Mouse (Mus musculus) frontal cortex, postnatal 25 days (tissue): ENCODE results near the gene Zfp652.

Source experiments
- DNase-seq, 2 experiments: peaks; one replicate each; pipeline ENCODE4 v3.0.0; 2022; ENCODE audit warnings: low spot score in 2 of 2

Gene Zfp652

GRCm38 (mm10) chr11:95809603-95810002, 97.1 kb downstream of the Zfp652 start:
- DNase-seq, result no peak

GRCm38 (mm10) chr11:95810828-95811227, 98.4 kb downstream of the Zfp652 start:
- no peak for DNase-seq

DNA sequence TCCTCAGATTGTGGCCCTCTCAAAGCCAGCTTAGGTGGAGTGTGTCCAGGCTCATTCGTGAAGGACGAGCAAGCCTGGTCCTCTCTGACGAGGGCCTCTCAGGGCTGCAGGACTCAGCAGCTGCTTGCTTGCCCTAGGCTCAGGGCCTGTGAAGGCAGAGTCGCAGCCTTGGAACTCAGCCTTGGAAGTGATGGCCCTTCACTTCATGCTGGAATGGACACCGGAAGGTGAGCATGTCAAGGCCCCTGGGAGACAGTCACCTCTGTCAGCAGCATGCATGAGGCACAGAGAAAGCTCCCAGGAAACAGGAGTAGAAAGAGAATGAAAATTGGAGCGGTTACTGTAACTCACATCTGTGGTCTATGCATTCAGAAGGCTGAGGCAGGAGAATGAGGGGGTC, 99.3 kb downstream of the Zfp652 start:
- DNase-seq, result no peak

- no peak for DNase-seq
These were observed 99.8 kb downstream of the Zfp652 start for GRCm38 (mm10) chr11:95812224-95812623.

- no peak for DNase-seq
These were observed 101.6 kb downstream of the Zfp652 start for GRCm38 (mm10) chr11:95814101-95814500.

GRCm38 (mm10) chr11:95814857-95815256, 102.4 kb downstream of the Zfp652 start:
- DNase-seq, result no peak

DNA sequence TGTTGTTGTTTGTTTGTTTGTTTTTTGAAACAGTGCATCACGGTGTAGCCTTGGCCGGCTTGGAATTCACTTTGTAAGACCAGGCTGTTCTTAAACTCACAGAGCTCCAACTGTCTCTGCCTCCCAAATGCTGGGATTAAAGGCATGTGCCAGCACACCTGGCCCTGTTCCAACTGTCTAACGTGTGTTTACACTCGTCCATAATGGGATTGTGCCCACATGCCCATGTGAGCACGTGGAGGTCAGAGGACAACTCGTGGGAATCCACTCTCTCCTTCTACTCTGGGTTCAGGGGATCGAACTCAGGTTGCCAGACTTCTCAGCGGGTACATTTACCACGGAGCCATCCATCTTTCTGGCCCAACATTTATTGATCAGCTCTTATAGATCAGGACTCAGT, 102.9 kb downstream of the Zfp652 start:
- DNase-seq, result no peak

DNA sequence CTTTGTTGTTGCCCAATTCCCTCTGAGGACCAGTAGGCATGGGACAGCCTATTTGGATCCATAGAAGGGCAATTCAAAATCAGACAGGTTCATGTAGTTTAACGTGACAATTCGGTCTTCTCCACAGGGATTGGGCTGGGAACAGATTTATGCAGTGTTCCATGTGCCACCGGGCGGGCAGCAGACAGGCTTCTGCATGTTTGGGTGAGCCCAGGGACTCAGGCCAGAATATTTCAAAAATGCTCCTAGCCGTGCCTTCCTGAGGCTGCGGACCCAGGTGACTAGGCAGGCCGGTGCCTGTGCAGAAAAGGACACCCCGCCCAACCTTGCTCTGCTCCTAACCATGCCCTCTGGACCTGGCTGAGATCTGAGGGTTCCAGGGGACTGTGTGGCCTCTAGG, 106.7 kb downstream of the Zfp652 start:
- no peak for DNase-seq

- DNase-seq, result no peak
These were observed 109.0 kb downstream of the Zfp652 start for GRCm38 (mm10) chr11:95821511-95821910.

DNA sequence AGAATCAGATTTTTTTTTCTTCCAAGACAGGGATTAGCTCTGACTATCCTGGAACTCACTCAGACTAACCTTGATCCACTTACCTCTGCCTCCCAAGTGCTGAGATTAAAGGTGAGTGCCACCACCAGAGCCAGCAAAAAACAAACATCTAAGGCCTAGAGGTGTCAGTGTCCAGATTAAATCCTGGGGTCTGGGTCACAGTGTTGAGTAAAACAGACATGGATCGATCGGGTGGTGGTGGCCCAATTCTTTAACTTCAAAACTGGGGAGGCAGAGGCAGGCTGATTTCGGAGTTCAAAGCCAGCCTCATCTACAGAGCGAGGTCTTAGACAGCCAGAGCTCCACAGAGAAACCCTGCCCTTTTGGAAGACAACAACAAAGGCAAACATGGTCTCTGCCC, 110.0 kb downstream of the Zfp652 start:
- no peak for DNase-seq

GRCm38 (mm10) chr11:95824071-95824876, 111.8 kb downstream of the Zfp652 start, which contains the start of gene Phospho1:
Gene Phospho1, plus strand, starts transcription at chr11:95824499.
- DNase-seq, result peak; percentile 62 to 78

DNA sequence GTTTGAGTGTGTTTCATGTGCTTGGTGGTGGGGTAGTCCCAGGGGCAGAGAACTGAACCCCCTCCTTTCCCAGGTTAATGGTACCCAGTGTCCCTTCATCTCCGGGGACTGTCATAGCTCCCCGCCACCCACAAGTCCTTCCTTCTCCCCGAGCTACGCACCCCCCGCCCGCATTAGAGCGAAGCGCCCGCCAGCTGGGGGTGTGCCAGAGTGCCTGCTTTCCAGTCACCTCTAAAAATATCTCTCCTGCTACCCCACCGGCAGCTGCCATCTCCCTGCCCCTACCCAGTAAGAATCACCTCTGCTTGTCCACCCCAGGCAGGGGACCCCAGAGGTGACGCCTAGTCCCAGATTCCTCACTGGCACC, 112.4 kb downstream of the Zfp652 start:
- DNase-seq, result peak in 1 of 2 experiments; percentile 54

DNA sequence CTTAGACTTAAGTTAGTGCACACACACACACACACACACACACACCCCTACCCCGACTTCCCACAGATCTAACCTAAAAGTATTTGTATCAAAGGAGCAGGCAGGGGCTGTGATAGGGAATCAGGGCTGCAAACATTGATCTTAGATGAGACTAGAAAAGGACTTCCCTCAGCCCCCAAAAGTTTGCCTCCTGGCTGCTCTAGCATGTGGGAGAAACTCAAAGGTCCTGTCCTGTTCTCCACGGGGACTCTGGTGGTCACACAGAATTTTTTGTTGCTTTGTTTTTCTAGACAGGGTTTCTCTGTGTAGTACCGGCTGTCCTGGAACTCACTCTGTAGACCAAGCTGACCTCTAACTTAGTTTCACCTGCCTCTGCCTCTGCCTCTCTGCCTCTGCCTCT, 113.2 kb downstream of the Zfp652 start:
- no peak for DNase-seq

- DNase-seq, result no peak
These were observed 114.1 kb downstream of the Zfp652 start for GRCm38 (mm10) chr11:95826317-95827167.

DNA sequence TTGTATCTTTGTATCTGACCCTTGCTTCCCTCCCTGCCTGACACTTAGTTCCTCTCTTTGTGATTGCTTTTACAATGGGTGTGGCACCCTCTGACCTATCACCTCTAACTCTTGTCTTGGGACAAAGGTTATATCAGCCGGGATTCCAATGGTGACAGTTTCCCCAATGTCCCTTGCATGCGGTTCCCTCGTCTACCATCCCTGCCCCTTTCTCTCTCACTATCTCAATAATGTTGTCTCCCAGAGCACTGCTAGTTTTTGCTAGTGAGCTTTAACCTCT, 114.6 kb downstream of the Zfp652 start:
- DNase-seq, result no peak

GRCm38 (mm10) chr11:95827464-95828085, 115.1 kb downstream of the Zfp652 start:
- peak; percentile 70 to 73 for DNase-seq

GRCm38 (mm10) chr11:95828181-95828964, 115.9 kb downstream of the Zfp652 start:
- no peak for DNase-seq

DNA sequence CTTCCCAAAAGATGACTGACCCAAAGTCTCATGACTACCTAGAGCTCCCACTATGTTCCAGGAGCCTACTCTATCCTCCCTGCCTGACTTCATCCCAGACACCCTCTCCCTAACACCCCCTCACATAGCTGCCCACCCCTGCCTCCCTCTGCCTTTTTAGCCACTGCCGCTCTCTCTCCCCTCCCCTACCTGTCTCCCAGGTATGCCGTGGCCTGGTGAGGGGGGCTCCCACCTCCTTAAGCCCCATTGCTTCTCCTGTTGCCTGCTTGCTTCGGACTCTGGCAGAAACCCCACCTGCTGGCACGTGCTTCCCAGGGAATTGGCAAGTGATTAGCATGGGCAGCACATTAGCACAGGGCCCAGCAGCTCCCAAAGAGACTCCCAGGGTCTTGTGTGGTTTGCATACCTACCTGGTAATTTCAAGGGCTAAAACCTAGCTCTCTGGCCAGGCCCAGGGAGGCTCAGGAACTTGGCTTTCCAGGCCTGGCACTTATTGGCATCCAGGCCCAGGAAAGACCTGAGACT, 117.1 kb downstream of the Zfp652 start:
- no peak for DNase-seq

DNA sequence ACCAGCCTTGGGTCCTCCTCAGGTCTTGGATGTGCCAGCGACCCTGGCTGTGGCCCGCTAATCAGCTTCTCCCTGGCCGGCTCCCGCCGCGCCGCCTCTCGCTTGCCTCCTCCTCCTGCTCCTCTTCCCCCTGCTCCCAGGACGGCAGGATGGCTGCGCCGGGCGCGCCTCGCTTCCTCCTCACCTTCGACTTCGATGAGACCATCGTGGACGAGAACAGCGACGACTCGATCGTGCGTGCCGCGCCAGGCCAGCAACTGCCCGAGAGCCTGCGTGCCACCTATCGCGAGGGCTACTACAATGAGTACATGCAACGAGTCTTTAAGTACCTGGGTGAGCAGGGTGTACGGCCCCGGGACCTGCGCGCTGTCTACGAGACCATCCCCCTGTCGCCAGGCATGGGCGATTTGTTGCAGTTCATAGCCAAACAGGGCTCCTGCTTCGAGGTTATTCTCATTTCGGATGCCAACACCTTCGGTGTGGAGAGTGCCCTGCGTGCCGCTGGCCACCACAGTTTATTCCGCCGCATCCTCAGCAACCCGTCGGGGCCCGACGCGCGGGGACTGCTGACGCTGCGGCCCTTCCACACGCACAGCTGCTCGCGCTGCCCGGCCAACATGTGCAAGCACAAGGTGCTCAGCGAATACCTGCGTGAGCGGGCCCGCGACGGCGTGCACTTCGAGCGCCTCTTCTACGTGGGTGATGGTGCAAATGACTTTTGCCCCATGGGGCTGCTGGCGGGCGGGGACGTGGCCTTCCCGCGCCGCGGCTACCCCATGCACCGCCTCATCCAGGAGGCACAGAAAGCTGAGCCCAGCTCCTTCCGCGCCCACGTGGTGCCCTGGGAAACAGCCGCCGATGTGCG, 118.2 kb downstream of the Zfp652 start:
- no peak for DNase-seq

DNA sequence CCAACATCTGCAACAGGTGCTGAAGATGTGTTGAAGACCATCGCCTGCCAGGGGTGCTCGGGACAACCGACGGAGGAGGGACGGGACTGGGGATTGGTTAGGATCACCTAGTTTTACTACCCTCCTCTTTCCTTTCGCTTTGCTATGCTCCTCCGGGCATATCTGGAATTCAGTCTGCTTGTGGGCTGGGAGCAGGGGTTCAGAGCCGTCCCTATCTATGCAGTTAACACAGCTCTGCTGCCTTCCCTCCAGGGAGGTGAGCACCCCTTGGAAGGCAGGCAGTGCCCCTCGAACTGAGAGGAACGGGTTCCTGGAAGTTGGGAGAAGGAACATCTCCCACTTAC, 118.8 kb downstream of the Zfp652 start:
- no peak for DNase-seq

DNA sequence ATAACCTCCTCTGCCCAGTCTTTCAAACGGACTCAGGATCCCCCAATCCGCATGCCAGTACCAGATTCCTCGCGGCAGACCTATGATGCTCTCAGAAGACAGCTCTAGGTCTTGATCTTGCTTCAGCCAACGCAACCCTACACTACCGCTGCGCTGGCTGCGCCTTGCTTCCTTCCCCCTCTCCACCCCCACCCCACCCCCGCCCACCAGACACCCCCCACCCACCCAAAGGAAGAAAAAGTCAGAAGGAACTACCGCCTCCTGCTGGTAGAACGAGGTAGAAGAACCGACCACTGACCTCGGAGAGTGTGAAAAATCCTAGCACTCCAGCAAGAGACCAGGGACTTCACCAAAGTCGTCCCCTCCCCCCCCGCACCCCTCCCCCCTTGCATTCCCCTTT, 119.2 kb downstream of the Zfp652 start:
- no peak for DNase-seq
